Mouse (Mus musculus) left cerebral cortex, adult 18-20 months (tissue): ENCODE results near the gene Sacm1l. TPM values are rescaled to one million over a fixed set of nuclear protein-coding genes. Genes with fewer than 3 reads are reported as not detected.

ENCODE experiments used
- DNase-seq, 2 experiments: peaks; one replicate each; pipeline ENCODE4 v3.0.0; 2021 to 2022; ENCODE audit warnings: low spot score in 2 of 2, mixed read lengths in 1 of 2
- total RNA-seq, 2 experiments: library from RNA; stranded (reverse); gene quantifications; 2 replicates each; pipeline ENCODE4 v1.2.3; 2021

The Sacm1l gene
- total RNA-seq, 2 experiments from 2014 or later, result 69.3 to 70.2 TPM

- no peak for DNase-seq
These were observed 10.3 kb downstream of the Sacm1l start for GRCm38 (mm10) chr9:123539823-123540222.

GRCm38 (mm10) chr9:123554599-123554998 lies 25.0 kb downstream of the Sacm1l start:
- DNase-seq, result no peak

DNA sequence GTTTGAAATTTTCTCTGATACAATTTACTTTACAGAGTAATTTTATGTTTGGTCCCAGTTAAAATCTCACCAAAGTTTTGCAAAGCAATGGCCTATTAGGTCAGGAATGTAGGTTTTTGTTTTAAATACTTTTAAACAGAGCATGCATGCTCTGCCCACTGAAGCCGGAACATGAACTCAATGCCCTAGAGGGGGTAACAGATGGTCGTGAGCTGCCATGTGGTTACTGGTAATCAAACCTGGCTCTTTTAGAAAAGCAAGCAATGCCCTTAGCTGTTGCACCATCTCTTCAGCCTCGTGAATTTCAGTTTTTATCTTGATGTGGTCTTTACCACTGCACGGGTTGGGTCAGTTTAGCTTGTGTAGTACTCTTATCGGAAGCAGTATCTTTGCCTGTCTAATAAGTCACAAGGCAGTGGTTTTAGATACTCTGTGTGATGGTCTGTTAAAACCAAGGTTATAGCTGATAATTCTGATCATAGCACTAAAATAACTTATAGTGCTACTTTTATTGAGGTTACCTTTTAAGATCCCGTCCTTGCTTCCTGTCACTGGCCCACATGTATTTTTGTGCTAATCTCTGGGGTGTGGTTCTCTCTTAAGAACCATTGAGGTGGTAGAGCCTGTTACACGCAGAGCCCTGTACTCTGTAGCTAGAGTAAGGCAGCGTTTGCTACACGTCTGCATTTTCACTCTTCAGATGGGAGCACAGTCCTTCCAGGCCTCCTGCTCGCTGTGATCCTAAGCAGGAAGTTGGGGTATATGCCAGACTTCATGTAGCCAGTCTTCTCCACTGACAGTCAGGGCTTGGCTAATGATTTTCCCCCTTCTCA lies 48.0 kb downstream of the Sacm1l start:
- DNase-seq, result no peak

GRCm38 (mm10) chr9:123589240-123589910 lies 59.8 kb downstream of the Sacm1l start:
- DNase-seq, result no peak

DNA sequence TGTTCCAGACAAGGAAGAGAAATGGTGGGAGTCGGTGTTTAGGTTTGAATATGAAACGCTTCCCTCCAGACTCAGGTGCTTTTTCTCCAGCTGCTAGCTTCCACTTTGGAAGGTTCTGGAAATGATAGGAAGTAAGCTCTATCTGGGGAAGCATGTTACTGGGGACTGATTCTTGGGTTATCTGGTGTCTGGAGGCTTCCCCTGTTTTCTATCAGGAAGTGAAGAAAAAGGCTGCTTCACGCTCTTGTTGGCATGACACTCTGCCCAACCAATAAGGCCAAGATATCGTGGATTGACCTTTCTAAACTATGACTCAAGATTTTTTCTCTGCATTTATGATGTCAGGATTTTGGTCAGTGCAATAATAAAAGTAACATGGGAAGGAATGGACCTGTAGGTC lies 65.6 kb downstream of the Sacm1l start:
- DNase-seq, result no peak

- no peak for DNase-seq
These were observed 67.4 kb downstream of the Sacm1l start for GRCm38 (mm10) chr9:123596910-123597309.

GRCm38 (mm10) chr9:123597376-123597775 lies 67.8 kb downstream of the Sacm1l start:
- DNase-seq, result no peak

GRCm38 (mm10) chr9:123601529-123601928 lies 72.0 kb downstream of the Sacm1l start:
- DNase-seq, result no peak

DNA sequence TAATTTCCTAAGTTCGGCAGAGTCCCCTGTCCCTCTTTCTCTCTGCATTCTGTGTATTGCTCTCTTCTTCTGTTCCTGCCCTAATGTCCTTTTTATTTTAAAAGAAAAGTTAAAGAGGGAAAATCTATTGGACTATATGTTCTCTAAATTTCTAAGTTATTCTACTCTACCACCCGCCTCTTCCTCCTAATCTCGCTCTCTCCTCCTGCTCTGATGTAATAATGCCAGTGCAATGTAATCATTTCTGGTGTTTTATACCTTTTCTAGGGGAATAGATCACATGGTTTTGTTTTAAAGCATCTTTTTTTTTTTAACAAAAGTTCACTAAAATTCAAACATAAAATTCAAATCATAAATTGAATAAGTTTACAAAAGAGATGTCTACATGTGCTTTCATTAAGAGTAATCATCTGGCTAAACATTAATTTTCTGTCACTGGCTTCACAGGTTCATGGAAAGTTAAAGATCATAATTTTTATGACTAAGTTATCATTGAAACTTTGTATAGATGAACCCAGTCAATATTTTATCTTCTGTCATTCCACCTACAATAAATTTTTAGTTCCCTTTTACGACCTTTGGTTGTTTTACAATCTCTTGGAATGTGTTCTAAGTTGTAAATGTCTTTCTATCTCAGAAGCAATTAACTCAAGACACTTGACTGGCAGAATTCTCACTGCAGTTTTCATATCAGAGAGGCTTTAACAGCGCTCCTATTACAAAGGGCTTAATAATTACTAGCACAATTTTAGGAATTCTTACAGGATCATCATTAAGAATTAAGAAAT lies 90.9 kb downstream of the Sacm1l start:
- no peak for DNase-seq

GRCm38 (mm10) chr9:123624741-123625140 lies 95.2 kb downstream of the Sacm1l start:
- DNase-seq, result no peak

- no peak for DNase-seq
These were observed 96.3 kb downstream of the Sacm1l start for GRCm38 (mm10) chr9:123625821-123626220.

DNA sequence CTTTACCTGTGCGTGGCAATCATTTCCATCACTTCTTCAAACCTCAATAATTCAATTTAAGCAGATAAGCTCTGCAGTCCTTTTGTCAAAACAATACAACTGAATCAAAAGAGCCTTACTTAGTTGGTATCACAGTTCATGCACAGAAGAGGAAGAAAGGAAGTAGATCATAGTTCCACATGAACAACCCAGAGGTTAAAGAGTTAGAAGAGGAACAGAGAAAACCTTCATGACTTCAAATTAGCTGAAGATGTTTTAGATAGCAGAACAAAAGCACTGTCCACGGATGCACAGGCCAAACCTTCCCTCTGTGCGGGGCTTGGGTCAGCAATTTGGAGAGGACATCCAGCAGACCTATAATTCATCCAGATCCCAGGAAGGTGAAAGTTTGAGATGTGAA lies 102.1 kb downstream of the Sacm1l start:
- no peak for DNase-seq

- no peak for DNase-seq
These were observed 102.7 kb downstream of the Sacm1l start, which contains the start of gene Slc6a20b for GRCm38 (mm10) chr9:123632281-123632680. Gene Slc6a20b, minus strand, starts transcription at chr9:123632565.

DNA sequence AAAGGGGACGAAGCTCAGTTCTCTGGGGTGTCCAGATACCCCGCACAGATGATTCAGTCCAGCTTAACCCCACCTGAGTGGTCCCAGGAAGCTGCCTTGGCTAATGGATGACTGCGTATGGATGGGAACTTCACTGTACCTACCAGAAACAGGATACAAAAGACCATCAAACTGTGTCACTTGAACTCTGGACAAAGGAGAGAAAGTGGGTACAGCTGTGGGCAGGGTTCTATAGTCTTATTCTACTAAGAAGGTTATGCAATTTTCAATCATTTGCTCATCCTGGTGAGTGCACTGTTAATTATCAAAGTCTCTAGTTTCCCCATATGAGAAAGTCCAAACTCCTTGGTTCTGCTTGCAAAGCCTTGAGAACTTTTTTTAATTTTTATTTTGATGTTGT lies 103.4 kb downstream of the Sacm1l start:
- DNase-seq, result no peak

GRCm38 (mm10) chr9:123636771-123637170 lies 107.2 kb downstream of the Sacm1l start:
- no peak for DNase-seq

- no peak for DNase-seq
These were observed 108.7 kb downstream of the Sacm1l start for GRCm38 (mm10) chr9:123638231-123638630.

GRCm38 (mm10) chr9:123638668-123639089 lies 109.1 kb downstream of the Sacm1l start:
- peak; percentile 9 to 16 for DNase-seq

- DNase-seq, result no peak
These were observed 110.5 kb downstream of the Sacm1l start for GRCm38 (mm10) chr9:123640106-123640505.
